9 mouse cellular contexts compared by ENCODE assay signal in genomic region chr17:29171001-29171772, GRCm38 (mm10). TPM values are rescaled to one million over a fixed set of nuclear protein-coding genes. Genes with fewer than 3 reads are reported as not detected.
DNase-seq lines count a peak whose midpoint lies in the region; ATAC-seq and TF ChIP-seq lines count a peak whose summit lies in the region.
"Had no signal": no experiment of that assay in that cellular context is flagged by ENCODE, and none has a peak within 500 bp of the region (broad histone marks: within the 10 kb centered on the region; RNA-seq: fewer than 3 reads in every experiment).

No protein-coding gene starts in this region.

- H3K4me1 ChIP-seq in ES-E14 (ENCODE audit: control insufficient read depth in 2 of 2, insufficient read depth in 2 of 2, low read length in 2 of 2, poor library complexity in 1 of 2), result peaks cover 4 to 18% of the 10 kb centered on the region in 2 experiments; a peak in 1 of 4 replicates
- H3K4me1 ChIP-seq in forebrain, embryonic 11.5 days (replicated peaks; ENCODE audit: control insufficient read depth, insufficient read depth, low read length), result peaks cover 3% of the 10 kb centered on the region; the same call in 1 of the 2 replicates
- H3K4me1 ChIP-seq in lung, postnatal 0 days (ENCODE audit: insufficient read depth, low read depth, low read length), result no peaks in the 10 kb centered on the region

- ATAC-seq in forebrain, embryonic 11.5 days (replicated peaks; ENCODE audit: low FRiP score), result no peak
- peak; percentile 79 for ATAC-seq in lung, postnatal 0 days

- H3K36me3 ChIP-seq in ES-E14 (ENCODE audit: control insufficient read depth, insufficient read depth, low read length, poor library complexity, severe bottlenecking), result no peaks in the 10 kb centered on the region
- H3K36me3 ChIP-seq in forebrain, embryonic 11.5 days (ENCODE audit: control insufficient read depth, insufficient read depth, low read length), result no peaks in the 10 kb centered on the region
- H3K36me3 ChIP-seq in lung, postnatal 0 days (ENCODE audit: insufficient read depth, low read length), result no peaks in the 10 kb centered on the region
- H3K36me3 ChIP-seq: limb, embryonic 15.5 days had no signal

- TF ChIP-seq EP300 in lung, postnatal 0 days (IDR thresholded peaks at IDR 0.05), result no peak

- H3K9me3 ChIP-seq in ES-E14 (ENCODE audit: control insufficient read depth, insufficient read depth, low read depth, low read length), result no peaks in the 10 kb centered on the region
- no peaks in the 10 kb centered on the region for H3K9me3 ChIP-seq in forebrain, embryonic 11.5 days (ENCODE audit: control insufficient read depth, low read length)
- H3K9me3 ChIP-seq in lung, postnatal 0 days (ENCODE audit: low read length), result no peaks in the 10 kb centered on the region
- H3K9me3 ChIP-seq: limb, embryonic 15.5 days had no signal

- in situ Hi-C loops in ES-E14 (cut with MboI; ENCODE audit: low sequenced_read_pairs in 2 of 2, unreplicated experiment in 2 of 2), result no loop called here

- DNase-seq in ES-E14 (ENCODE audit: low read depth, low spot score), result peak; percentile 89
- DNase-seq in brain, embryonic 14.5 days (ENCODE audit: low read depth), result peak; percentile 82
- DNase-seq in forebrain, embryonic 11.5 days (ENCODE audit: low spot score), result peak; percentile 86
- DNase-seq in heart, postnatal 14 days, result peak; percentile 85 to 89
- peak; percentile 77 to 83 for DNase-seq in layer of hippocampus, adult 2 months (ENCODE audit: low spot score in 2 of 2)
- peak; percentile 90 for DNase-seq in lung, postnatal 0 days (ENCODE audit: low spot score)
- peak; percentile 85 to 88 for DNase-seq in right cerebral cortex, adult 2 months (ENCODE audit: low spot score in 2 of 2)
- peak; percentile 68 for DNase-seq in urinary bladder, adult 2 months (ENCODE audit: low spot score)

- intact Hi-C loops in heart, postnatal 14 days (cut with DNase I), result loop anchor here (1.0 to 5.0 kb wide), 4 partner anchors 76 to 201 kb away; no protein-coding TSS in a partner anchor

- no peak overlapping the region for H3K27ac ChIP-seq in ES-E14 (ENCODE audit: insufficient read depth, low read depth, low read length, poor library complexity, severe bottlenecking)
- H3K27ac ChIP-seq in forebrain, embryonic 11.5 days (ENCODE audit: low read depth, low read length), result no peak overlapping the region
- no peak overlapping the region for H3K27ac ChIP-seq in layer of hippocampus, adult 2 months
- no peak overlapping the region for H3K27ac ChIP-seq in lung, postnatal 0 days (ENCODE audit: low read length)
- H3K27ac ChIP-seq: limb, embryonic 15.5 days had no signal

- peak overlapping the region; percentile 6; the same call in 1 of the 2 replicates for H3K9ac ChIP-seq in ES-E14 (ENCODE audit: insufficient read depth, low read depth, low read length, poor library complexity, severe bottlenecking)
- no peak overlapping the region for H3K9ac ChIP-seq in forebrain, embryonic 11.5 days (ENCODE audit: low read length)
- H3K9ac ChIP-seq in lung, postnatal 0 days (replicated peaks; ENCODE audit: low read depth), result no peak overlapping the region
- H3K9ac ChIP-seq: limb, embryonic 15.5 days had no signal

- H3K27me3 ChIP-seq in forebrain, embryonic 11.5 days (ENCODE audit: control insufficient read depth, insufficient read depth, low read length), result no peaks in the 10 kb centered on the region
- H3K27me3 ChIP-seq in lung, postnatal 0 days (replicated peaks; ENCODE audit: insufficient read depth, low read length), result no peaks in the 10 kb centered on the region
- H3K27me3 ChIP-seq: limb, embryonic 15.5 days had no signal

- 28% methylated on average over 14 of the region's 14 CpGs for WGBS in forebrain, embryonic 11.5 days
- 12% methylated on average over 14 of the region's 14 CpGs for WGBS in lung, postnatal 0 days

- TF ChIP-seq CTCF in brain, embryonic 14.5 days (IDR thresholded peaks at IDR 0.05; ENCODE audit: borderline replicate concordance, extremely low read depth, insufficient read depth, insufficient read length), result peak; percentile 92
- peak; percentile 97 for TF ChIP-seq CTCF in layer of hippocampus, adult 2 months (conservative IDR thresholded peaks at IDR 0.05)
- peak; percentile 98 for TF ChIP-seq CTCF in lung, postnatal 0 days (IDR thresholded peaks at IDR 0.05)

- no peak overlapping the region for H3K4me2 ChIP-seq in forebrain, embryonic 11.5 days (ENCODE audit: low read depth, low read length, severe bottlenecking)
- H3K4me2 ChIP-seq in lung, postnatal 0 days (replicated peaks; ENCODE audit: low read depth, low read length), result no peak overlapping the region
- H3K4me2 ChIP-seq: limb, embryonic 15.5 days had no signal

- no peak overlapping the region for H3K4me3 ChIP-seq in ES-E14 (ENCODE audit: insufficient read depth in 1 of 2, low read depth in 1 of 2, low read length in 2 of 2, poor library complexity in 1 of 2, severe bottlenecking in 1 of 2)
- H3K4me3 ChIP-seq in forebrain, embryonic 11.5 days (ENCODE audit: low read depth, low read length), result no peak overlapping the region
- no peak overlapping the region for H3K4me3 ChIP-seq in layer of hippocampus, adult 2 months
- H3K4me3 ChIP-seq in lung, postnatal 0 days (ENCODE audit: low read depth, low read length), result no peak overlapping the region
- H3K4me3 ChIP-seq: limb, embryonic 15.5 days had no signal

- no peak for TF ChIP-seq POLR2A in brain, embryonic 14.5 days (IDR thresholded peaks at IDR 0.05; ENCODE audit: borderline replicate concordance, extremely low read depth, insufficient read depth, insufficient read length, poor library complexity, severe bottlenecking)

TF ChIP-seq in ES-E14, 5 proteins besides CTCF, POLR2A, EP300 and RAD21:
- no peak for TF ChIP-seq CHD2 (IDR thresholded peaks at IDR 0.05; ENCODE audit: low read depth, low read length)
- no peak for TF ChIP-seq MAFK (IDR thresholded peaks at IDR 0.05; ENCODE audit: insufficient read depth, low read depth, low read length)
- TF ChIP-seq ZC3H11A (IDR thresholded peaks at IDR 0.05; ENCODE audit: borderline replicate concordance, low read depth, low read length), result peak; percentile 63; the same call in 1 of the 2 replicates
- TF ChIP-seq ZNF384 (IDR thresholded peaks at IDR 0.05; ENCODE audit: low read depth, low read length), result no peak
- no peak for TF ChIP-seq HCFC1 (IDR thresholded peaks at IDR 0.05; ENCODE audit: borderline replicate concordance, insufficient read depth, low read length)

RNA-seq across cellular contexts. Expression of gene Rab44, which starts 57.2 kb away (rescaled TPM):
- 0.31 and 0.85 TPM in 2 replicates for total RNA-seq in ES-E14 (2012; rRNA removed)
- polyA plus RNA-seq in brain, embryonic 14.5 days (2012; rRNA removed), result 0.23 and 0.49 TPM in 2 replicates
- polyA plus RNA-seq in forebrain, embryonic 11.5 days (2014; fragmentation: Nextera tagmentation; extraction: Ambion mirVana), result 0.08 TPM in 1 of 2 replicates, not detected in the other
- total RNA-seq in heart, postnatal 14 days (2021), result under 1 TPM; 0.73 to 0.76 TPM
- total RNA-seq in layer of hippocampus, adult 2 months (2021), result under 1 TPM in 1 of 2 experiments, not detected in 1; 0.17 TPM
- 1.0 and 1.2 TPM in 2 replicates for polyA plus RNA-seq in lung, postnatal 0 days (2015; fragmentation: Nextera tagmentation; extraction: Ambion mirVana)
- polyA plus RNA-seq in urinary bladder, adult 2 months (2012; rRNA removed), result 1.5 and 1.9 TPM in 2 replicates
